Mouse (Mus musculus): ENCODE measurements around the gene Ccdc190.

GRCm38 (mm10) chr1:169968792-169969515 is 40.5 kb downstream of the Ccdc190 start, which contains the start of gene Hsd17b7:
- TF ChIP-seq POLR2A (IDR thresholded peaks at IDR 0.05; ENCODE audit: control insufficient read depth, low read depth, low read length) (peak; percentile 61; the same call in 1 of the 2 replicates), CTCF (IDR thresholded peaks at IDR 0.05; ENCODE audit: control insufficient read depth, insufficient read depth, insufficient replicate concordance, low read depth, low read length) (no peak)

Data from testis, adult 2 months (tissue).